Mouse (Mus musculus): ENCODE data around the gene Fbxo11. TPM values are rescaled to one million over a fixed set of nuclear protein-coding genes. Genes with fewer than 3 reads are reported as not detected.
"Not testable (repeated sequence)": the region's sequence is repeated elsewhere in the genome, so short reads cannot be mapped to it uniquely, and the experiment has no call there.

The Fbxo11 gene
- total RNA-seq, 2 experiments from 2014 or later, result 21.2 to 21.7 TPM

DNA sequence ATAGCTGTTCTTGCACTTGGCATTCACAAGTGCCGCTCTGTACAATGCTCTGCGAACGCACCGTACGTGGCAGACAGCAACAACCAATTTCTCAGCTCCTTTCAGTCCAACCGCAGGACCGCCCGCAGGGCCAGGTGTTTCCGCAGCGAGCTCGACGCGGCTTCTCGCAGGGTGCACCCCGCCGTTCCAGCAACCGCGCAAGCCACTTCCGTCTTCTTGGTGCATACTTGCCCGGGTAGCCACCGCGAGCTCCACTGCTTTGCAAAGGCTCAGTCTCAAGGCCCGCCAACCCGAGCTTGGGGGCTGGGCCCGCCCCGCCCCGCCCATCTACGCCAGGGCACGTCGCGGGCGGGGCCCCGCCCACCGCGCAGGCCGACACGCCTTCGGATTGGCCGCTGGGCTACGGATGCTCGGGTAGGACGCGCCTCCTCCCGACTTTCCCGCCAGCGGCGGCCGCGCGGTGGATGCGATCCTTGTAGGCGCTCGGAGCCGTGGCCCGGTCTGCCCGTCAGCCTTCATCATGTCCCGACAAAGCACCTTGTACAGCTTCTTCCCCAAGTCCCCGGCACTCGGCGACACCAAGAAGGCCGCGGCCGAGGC, 90.4 kb downstream of the Fbxo11 start, which contains the start of gene Msh6:
TSS of gene Msh6 (plus strand) at position 434 of the 600 bp plus-strand sequence.
- ATAC-seq (replicated peaks; ENCODE audit: low FRiP score, low TSS enrichment, poor library complexity, severe bottlenecking), result peak; percentile 86

DNA sequence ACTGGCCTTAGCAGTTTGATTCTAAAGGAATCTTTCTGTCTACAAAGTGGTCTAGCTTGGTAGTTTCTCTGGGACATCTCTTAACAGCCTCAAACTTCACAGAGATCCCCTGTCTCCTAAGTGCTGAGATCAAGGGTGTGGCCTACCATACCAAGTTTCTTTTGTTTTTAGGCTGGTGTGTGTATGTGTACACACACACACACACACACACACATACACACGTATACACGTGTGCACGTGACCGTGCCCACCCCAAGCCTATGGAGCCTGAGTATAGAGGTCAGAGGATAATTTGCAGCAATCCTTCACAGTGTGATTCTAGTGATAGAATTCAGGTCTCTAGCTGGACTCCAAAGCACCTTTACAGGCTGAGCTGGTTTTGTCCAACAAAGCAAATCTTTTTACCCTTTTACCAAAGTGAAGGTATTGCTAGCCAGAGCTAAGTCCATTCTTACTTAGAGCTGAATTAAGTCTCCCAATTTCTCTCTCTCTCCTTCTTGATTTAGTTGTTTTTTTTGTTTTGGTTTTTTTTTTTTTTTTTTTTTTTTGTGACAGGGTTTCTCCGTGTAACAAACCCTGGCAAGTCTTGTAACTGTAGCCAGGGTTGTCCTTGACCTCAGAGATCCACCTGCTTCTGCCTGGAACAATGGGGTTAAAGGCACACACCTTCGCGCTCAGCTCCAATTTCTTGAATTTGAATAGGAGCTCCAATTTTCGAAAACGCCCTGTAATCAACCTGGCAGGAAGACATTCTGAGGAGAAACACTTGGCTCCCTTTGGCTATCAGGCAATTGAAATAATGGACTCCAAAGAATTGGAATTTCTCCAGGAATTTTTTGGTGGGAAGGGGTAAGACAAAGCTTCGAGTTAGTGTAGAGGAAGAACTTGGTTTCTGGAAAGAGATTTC, 91.6 kb downstream of the Fbxo11 start:
- no peak for ATAC-seq (replicated peaks; ENCODE audit: low FRiP score, low TSS enrichment, poor library complexity, severe bottlenecking)

DNA sequence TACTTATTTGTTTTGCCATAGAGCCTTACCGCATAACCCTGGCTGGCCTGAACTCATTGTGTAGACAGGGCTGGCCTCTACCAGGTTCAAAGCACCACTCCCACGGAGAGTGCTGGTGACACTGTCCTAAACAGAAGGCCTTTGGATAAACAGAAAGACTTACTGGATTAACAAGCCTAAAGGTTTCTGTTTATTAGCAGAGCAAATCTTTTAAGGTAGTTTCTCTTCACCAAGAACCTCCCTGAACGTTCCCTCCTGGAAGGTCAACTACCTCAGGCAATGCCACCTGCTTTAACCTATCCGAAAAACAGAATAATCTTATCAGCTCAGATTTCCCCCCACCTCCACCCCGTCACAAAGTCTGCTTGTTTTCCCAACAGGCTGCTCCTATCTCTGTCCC, 92.2 kb downstream of the Fbxo11 start:
- ATAC-seq (replicated peaks; ENCODE audit: low FRiP score, low TSS enrichment, poor library complexity, severe bottlenecking), result no peak

DNA sequence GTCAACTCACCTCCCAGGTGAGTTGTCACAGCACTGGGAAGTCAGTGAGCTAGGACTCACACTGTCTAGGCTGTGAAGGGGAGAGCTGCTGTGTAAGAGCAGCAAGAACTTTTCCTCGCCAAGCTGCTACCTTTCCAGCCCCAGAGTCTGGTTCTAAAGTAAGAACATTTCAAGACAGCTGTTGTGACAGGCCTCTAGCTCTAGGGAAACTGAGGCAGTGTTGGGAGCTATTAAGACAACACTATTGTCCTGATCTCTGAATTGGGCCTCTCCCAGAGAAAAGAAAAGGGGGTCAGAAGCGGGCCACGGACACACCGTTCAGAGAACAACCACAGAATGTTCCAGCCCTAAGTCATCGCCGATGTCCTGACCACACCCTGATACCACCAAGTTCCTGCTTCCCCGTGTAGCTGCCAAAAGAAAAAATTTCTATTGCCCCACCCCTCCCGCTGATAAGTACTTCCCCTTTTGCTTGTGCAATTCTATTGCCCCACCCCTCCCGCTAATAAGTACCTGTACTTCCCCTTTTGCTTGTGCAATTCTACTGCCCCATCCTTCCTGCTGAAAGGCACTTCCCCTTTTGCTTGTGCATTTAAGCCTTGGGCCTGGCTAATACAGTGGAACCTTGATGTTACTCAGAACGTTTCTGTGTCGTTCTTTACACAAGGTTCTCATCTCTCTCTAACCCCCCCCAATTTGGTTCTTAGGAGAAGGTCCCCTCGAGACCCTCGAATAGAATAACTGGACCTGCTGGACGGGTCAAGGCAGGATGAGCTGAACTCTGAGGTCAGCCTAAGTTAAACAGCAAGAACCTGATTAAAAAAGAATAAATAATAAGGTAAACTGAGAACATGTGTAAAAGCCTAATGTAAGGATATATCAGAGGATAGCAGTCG, 93.1 kb downstream of the Fbxo11 start:
- ATAC-seq (replicated peaks; ENCODE audit: low FRiP score, low TSS enrichment, poor library complexity, severe bottlenecking), result not testable (repeated sequence)

DNA sequence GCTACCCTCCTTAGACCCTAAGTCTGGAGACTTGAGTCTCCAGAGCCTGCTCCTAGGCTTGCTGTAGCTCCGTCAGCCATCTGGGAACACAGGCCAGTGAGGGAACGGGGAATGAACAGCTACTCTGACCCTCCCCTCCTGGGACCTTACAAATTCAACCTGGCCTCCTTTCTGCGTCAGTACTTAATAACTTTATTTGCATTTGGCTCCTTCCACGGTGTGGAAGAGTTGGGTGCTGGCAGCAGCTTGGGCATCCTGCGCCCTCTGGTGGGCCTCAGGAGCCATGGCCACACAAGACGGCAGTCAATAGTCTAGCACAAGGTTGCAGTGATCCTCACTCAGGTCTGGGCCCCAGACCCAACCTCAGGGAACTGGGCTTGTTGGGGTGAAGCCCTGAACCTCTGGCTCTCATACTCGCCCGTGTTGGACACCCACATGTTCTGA, 96.6 kb downstream of the Fbxo11 start:
- ATAC-seq (replicated peaks; ENCODE audit: low FRiP score, low TSS enrichment, poor library complexity, severe bottlenecking), result peak; percentile 100

DNA sequence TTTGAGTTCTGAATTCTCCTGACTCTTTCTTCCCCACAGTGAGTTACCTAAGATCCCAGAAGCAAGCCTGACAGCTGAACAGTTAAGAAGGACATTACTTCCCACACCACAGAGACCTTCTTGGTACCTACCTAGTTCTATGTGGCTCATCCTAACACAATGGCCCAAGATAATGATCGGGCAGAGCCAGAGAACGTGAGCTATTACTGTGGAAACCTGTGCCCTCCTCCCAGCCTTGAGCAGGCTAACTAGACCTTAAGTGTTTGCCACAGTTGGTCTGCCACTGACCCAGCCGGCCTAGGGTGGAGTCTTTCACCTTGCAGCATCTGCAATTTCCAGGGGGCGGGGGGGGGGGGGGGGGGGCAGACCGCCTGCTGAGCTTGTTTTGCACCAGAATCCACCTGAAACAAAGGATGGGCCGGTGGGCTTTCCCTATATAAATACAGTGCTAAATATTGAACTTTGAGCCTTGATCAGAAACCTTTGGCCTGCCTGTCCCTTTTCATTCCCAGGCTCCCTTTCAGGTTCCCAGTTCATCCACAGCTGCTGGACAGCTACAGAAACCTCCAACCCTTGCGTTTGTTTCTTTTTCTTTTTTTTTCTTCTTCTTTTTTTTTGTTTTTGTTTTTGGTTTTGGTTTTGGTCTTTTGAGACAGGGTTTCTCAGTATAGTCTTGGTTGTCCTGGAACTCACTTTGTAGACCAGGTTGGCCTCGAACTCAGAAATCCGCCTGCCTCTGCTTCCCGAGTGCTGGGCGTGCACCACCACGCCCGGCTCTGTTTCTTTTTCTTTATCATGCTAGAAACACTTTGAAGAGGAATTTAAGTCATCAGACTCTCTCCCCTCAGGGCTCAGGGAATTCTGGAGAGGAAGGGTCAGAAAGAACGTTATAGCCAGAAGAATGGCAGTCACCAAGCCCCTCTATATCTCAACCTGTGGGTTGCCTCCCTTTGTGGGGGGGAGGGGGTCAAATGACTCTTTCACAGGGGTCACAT, 101.7 kb downstream of the Fbxo11 start:
- ATAC-seq (replicated peaks; ENCODE audit: low FRiP score, low TSS enrichment, poor library complexity, severe bottlenecking), result no peak

DNA sequence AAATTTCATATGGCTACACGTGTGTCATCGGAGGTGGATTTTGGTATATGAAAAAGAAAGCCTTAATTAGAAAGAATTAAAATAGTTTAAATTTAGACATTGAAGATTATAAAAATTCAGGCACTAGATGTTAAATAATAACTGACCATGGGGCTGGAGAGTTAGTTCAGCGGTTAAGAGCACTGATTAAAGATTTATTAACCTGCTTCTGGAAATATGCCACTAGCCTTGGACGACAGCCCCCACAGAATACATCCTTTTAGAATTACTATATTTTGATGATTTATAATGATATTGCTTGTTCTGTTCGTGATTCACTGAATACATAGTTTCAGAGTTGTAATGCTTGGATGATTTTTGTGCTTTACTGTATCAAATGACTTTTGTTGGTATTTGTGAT, 105.2 kb downstream of the Fbxo11 start:
- not testable (repeated sequence) for ATAC-seq (replicated peaks; ENCODE audit: low FRiP score, low TSS enrichment, poor library complexity, severe bottlenecking)

DNA sequence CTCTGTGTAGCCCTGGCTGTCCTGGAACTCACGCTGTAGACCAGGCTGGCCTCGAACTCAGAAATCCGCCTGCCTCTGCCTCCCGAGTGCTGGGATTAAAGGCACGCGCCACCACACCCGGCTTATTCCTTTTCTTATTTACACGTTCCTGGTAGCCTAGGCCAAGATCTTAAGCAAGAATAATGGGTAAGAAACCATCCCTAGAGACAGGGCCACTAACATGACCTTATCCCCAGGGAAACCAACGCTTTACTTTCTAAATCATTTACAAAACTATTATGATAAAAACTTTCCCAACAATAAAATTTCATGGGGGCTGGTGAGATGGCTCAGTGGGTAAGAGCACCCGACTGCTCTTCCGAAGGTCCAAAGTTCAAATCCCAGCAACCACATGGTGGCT, 105.7 kb downstream of the Fbxo11 start:
- not testable (repeated sequence) for ATAC-seq (replicated peaks; ENCODE audit: low FRiP score, low TSS enrichment, poor library complexity, severe bottlenecking)

DNA sequence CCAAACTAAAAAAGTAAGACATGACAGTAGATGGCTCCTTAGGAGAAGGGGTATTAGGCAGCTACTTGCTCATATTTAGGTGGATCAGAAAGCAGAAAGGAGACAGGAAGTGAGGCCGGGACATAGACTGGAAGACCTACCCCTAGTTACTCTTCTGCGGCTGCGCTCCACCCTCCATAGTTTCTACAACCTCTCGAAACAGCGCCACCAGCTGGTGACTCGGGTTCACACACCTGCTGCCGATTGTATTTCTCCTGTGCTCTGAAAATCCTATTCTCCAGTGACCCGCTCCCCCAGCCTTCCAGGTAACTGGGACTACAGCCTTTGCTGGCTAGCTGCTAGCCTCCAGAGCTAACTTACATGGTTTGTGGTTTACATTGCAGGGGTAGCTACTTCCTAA, 106.8 kb downstream of the Fbxo11 start:
- peak; percentile 52 for ATAC-seq (replicated peaks; ENCODE audit: low FRiP score, low TSS enrichment, poor library complexity, severe bottlenecking)

DNA sequence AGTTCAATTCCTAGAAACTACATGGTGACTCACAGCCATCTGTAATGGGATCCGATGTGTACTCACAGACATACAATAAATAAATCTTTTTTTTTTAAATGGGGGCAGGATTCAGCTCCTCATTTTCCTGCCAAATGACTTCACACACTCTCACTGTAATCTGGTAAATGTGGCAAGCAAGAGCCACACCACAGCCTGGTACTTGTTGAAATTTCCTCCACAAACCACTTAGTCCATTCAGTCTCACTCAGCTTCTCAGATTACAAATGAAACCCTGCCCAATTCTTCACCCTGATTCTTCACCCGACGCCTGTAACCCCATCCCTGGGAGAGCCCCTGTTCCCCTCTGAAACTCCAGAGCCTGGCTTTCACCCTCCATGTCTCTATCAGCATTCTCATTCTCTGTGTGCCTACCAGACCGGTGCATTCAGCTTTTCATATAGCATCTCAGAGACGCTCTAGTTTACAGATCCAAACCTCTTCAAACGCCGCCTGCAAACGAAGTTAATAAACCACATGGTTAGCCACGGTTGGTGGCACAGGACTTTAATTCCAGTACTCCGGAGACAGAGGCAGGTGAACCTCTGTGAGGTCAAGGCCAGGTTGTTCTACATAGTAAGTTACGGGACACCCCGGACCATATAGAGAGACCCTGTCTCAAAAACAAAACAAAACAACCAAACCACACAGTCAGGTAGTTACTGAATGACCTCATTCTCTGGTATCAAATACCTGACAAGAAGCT, 107.8 kb downstream of the Fbxo11 start:
- no peak for ATAC-seq (replicated peaks; ENCODE audit: low FRiP score, low TSS enrichment, poor library complexity, severe bottlenecking)

DNA sequence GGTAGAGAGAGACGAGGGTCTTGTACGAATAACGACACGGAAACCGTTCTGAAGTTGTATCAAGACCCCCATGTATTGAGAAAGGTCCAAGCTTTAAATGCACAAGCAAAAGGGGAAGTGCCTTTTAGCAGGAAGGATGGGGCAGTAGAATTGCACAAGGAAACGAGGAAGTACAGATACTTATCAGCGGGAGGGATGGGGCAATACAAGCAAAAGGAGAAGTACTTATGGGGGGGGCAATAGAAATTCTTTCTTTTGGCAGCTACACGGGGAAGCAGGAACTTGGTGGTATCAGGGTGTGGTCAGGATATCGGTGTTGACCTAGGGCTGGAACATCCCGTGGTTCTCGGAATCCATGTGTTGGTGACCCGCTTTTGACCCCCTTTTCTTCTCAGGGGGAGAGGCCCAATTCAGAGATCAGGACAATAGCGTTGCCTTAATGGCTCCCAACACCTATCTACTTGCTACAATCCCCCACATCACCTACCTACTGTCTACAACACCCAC, 110.4 kb downstream of the Fbxo11 start:
- ATAC-seq (replicated peaks; ENCODE audit: low FRiP score, low TSS enrichment, poor library complexity, severe bottlenecking), result not testable (repeated sequence)

DNA sequence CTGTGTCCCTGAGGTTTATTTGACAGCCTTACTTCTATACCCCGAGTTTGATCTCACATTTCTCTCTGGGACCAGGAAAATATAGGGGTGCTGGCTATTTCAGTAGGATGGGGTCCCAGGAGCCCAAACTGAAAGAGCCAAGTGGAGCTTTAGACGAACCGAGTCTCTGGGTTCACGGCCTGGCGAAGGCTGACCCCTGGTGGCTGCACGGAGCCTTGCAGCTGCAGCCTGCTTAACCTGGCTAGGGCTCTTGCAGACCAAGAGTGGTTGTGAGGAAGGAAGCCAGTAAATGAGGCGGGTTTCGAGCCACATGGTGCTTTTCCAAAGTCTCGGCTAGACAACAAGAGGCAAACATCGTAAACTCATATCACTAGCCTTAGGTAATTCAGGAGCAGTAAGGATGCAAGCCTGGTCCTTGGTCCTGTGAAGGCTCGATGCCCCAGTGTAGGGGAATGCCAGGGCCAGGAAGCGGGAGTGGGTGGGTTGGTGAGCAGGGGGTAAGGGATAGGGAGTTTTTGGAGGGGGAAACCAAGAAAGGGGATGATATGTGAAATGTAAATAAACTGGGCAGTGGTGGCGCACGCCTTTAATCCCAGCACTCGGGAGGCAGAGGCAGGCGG, 116.0 kb downstream of the Fbxo11 start:
- ATAC-seq (replicated peaks; ENCODE audit: low FRiP score, low TSS enrichment, poor library complexity, severe bottlenecking), result peak; percentile 99

Other genes starting within 250 kb of the Fbxo11 start
- gene Rpl36-ps4, start 144.3 kb downstream of the Fbxo11 start, total RNA-seq (2014; fragmentation: Nextera tagmentation), result not detected in 2 replicates
- gene Rpl36-ps4, start 144.3 kb downstream of the Fbxo11 start, total RNA-seq (2017), result not detected in 2 replicates
- gene Msh6, start 90.2 kb downstream of the Fbxo11 start, total RNA-seq (2014; fragmentation: Nextera tagmentation), result 75.4 and 77.6 TPM in 2 replicates
- 138 and 149 TPM in 2 replicates for gene Msh6, start 90.2 kb downstream of the Fbxo11 start, total RNA-seq (2017)